Mouse (Mus musculus) hindbrain, embryonic 12.5 days (tissue): Measurements from ENCODE around the gene Mpped2. TPM values are rescaled to one million over a fixed set of nuclear protein-coding genes. Genes with fewer than 3 reads are reported as not detected.

ENCODE experiments used
- ATAC-seq: fragments of 200-750 bp; cut with Nextera tagmentation; 2 replicates; pipeline ENCODE4 v1.8.0; 2017; ENCODE audit warnings: moderate TSS enrichment; ENCODE audit not compliant: low FRiP score
- H3K27ac ChIP-seq: fragments of 300-500 bp; sonication (generic); 2 replicates; pipeline ENCODE4 v1.5.1; 2016; ENCODE audit warnings: mild to moderate bottlenecking
- H3K27me3 ChIP-seq: fragments of 300-500 bp; sonication (generic); 2 replicates; pipeline ENCODE4 v1.6.1; 2016; ENCODE audit warnings: mild to moderate bottlenecking
- H3K36me3 ChIP-seq: fragments of 300-500 bp; sonication (generic); 2 replicates; pipeline ENCODE4 v1.6.1; 2016; ENCODE audit warnings: mild to moderate bottlenecking
- H3K4me1 ChIP-seq: fragments of 300-500 bp; sonication (generic); 2 replicates; pipeline ENCODE4 v1.6.1; 2016
- H3K4me2 ChIP-seq: fragments of 300-500 bp; sonication (generic); replicated peaks from 2 replicates; pipeline ENCODE4 v1.6.1; 2016; ENCODE audit warnings: mild to moderate bottlenecking
- H3K4me3 ChIP-seq: fragments of 300-500 bp; sonication (generic); 2 replicates; pipeline ENCODE4 v1.5.1; 2016; ENCODE audit warnings: mild to moderate bottlenecking
- H3K9ac ChIP-seq: fragments of 300-500 bp; sonication (generic); 2 replicates; pipeline ENCODE4 v1.6.1; 2016; ENCODE audit warnings: mild to moderate bottlenecking, moderate library complexity
- H3K9me3 ChIP-seq: fragments of 300-500 bp; sonication (generic); replicated peaks from 2 replicates; pipeline ENCODE4 v1.6.1; 2016; ENCODE audit warnings: mild to moderate bottlenecking
- WGBS: fragments of 180-500 bp; shearing (Covaris S2); methylation state at CpG from one replicate; pipeline ENCODE4 v1.1.7; 2016; 5-methylcytosine and 5-hydroxymethylcytosine counted together
- polyA plus RNA-seq: library from polyadenylated mRNA; unstranded; fragments of >200 nt; fragmentation: Nextera tagmentation; extraction: Ambion mirVana; gene quantifications from 2 replicates; pipeline ENCODE4 v1.2.1, GENCODE M21; 2016

Gene Mpped2
- polyA plus RNA-seq, 1 experiment from 2014 or later, result 84.2 TPM

DNA sequence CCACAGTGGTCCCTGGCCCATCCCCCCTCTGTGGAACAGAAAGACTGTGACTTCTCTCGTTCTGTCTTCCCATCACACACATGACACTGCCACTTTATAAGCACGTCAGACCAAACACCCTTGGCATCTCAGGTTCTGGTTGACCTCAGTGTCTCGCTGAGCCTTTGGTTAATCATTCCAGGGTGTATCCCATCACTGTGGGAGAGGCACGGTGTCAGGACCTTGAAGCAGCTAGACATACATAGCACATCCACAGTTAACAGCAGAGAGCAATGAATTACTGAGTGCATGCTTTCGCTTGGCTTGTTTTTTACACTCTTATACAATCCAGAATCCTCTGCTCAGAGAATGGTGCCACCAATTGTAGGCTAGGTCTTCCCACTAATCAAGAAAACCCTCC lies 60.6 kb downstream of the Mpped2 start:
- Histone ChIP-seq H3K4me1 (peaks cover 24% of the 10 kb centered on the region), H3K27me3 (peaks cover 2% of the 10 kb centered on the region; the same call in 1 of the 2 replicates), H3K4me3 (no peak overlapping the region), H3K36me3 (no peaks in the 10 kb centered on the region), H3K9me3 (no peaks in the 10 kb centered on the region), H3K4me2 (no peak overlapping the region), H3K27ac (no peak overlapping the region), H3K9ac (no peak overlapping the region)
- WGBS, result 70% methylated on average over 5 of the region's 5 CpGs
- no peak for ATAC-seq

DNA sequence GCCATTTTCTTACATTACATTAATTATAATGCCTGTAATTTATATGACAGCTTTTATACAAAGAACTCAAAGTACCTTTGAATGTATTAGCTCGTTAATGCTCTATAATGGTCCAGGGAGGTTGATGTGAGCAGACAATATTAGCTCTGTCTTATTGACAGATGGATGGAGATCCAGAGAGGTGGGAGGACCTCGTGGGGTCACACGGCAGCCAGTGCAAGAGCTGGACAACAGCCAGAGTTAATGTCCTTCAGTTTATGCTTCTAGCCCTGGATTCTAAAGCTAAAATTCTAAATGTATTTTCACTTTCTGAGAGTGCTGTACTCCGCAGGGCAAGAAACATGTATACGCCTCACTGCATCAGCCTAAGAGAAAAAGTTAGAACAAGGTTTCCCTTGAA lies 61.6 kb downstream of the Mpped2 start:
- Histone ChIP-seq H3K4me2 (no peak overlapping the region), H3K4me1 (peaks cover 24% of the 10 kb centered on the region), H3K27me3 (peaks cover 5% of the 10 kb centered on the region), H3K36me3 (no peaks in the 10 kb centered on the region), H3K4me3 (no peak overlapping the region), H3K27ac (no peak overlapping the region), H3K9me3 (no peaks in the 10 kb centered on the region), H3K9ac (no peak overlapping the region)
- no peak for ATAC-seq
- WGBS, result 72% methylated on average over 5 of the region's 5 CpGs

DNA sequence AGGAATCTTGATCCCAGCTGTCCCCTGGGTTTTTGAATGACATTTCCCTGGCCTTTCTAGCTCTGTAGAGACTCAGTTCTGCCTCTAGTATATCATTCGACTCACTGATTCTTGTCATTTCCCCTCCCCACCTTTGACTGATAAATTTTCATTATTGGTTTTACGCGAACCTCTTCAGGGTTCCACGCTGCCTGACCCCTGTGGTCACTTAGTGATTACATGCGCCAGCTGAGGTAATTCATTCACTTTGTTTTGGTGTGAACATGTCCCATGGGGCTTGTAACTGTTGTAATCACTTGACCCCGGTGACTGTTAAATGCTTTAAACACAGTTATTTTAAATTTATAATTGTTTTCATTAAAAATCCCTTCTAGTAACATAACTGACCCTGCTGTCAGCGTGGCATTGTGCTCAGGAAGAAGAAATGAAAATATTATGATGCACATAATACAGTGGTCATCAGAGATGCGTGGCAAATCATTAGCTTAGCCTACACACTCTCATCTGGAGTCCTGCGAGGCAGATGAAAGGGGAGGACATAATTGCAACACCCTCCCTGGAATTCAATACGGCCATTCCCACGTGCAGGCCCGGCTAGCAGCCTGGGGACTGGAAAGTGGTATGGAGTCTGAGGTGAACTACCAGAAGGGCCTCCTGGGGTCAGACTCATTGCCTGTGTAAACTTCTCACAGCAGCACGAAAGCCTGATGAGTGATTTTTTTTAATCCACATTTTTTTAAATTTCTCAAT lies 63.5 kb downstream of the Mpped2 start:
- no peak overlapping the region for H3K27ac ChIP-seq
- WGBS, result 21% methylated on average over 13 of the region's 13 CpGs
- H3K36me3 ChIP-seq, result no peaks in the 10 kb centered on the region
- peaks cover 16% of the 10 kb centered on the region for H3K4me1 ChIP-seq
- no peak overlapping the region for H3K9ac ChIP-seq
- no peak overlapping the region for H3K4me2 ChIP-seq
- H3K9me3 ChIP-seq, result no peaks in the 10 kb centered on the region
- H3K27me3 ChIP-seq, result peaks cover 4% of the 10 kb centered on the region; the same call in 1 of the 2 replicates
- ATAC-seq, result peak; percentile 57
- no peak overlapping the region for H3K4me3 ChIP-seq

DNA sequence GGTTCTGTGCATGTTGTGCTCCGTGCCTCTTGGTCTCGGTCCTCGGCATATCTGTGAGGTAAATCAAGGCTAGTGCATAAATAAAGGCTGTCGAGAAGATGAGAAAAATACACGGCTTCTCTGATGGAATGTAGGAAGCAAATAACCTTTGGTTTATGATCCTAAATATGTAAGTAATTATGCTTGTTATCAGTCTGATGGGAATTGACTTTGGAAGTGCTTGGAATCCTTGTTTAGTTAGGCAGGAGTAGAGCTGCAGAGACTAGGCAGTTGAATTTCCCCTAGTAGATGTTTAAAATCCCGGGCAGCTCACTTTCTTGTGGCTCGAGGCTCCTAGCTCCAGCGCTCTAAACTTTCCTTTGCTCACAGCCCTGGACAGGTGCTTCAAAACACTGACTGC lies 69.9 kb downstream of the Mpped2 start:
- WGBS, result 87% methylated on average over 8 of the region's 8 CpGs
- Histone ChIP-seq H3K4me2 (no peak overlapping the region), H3K4me3 (no peak overlapping the region), H3K9ac (no peak overlapping the region), H3K9me3 (no peaks in the 10 kb centered on the region), H3K27me3 (peaks cover 4% of the 10 kb centered on the region; the same call in 1 of the 2 replicates), H3K36me3 (0 out of 2 replicates have a peak, but pooled peaks cover 3% of the 10 kb centered on the region), H3K27ac (no peak overlapping the region), H3K4me1 (0 out of 2 replicates have a peak, but pooled peaks cover 2% of the 10 kb centered on the region)
- ATAC-seq, result no peak

DNA sequence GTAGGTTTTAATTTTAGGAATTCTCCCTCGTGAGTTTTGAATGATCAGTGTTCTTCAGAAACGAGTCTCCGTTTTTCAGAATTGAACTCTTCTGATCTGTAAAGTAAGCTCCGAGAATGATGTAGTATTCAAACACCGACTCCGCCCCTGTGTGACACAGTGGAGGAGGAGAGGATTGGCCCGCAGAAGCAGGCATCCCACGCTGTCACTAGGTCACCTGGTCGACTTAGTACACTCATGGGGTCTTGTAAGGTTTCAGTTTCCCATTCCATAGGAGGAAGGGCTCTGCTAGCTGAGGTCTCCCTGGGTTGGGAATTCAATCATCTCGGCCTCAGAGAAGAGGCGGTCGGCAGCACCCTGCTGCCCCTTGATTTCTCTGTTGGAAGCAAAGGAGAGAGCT lies 76.2 kb downstream of the Mpped2 start:
- H3K9ac ChIP-seq, result no peak overlapping the region
- 0 out of 2 replicates have a peak, but pooled peaks cover 3% of the 10 kb centered on the region for H3K36me3 ChIP-seq
- WGBS, result 77% methylated on average over 12 of the region's 12 CpGs
- H3K4me3 ChIP-seq, result no peak overlapping the region
- no peak overlapping the region for H3K27ac ChIP-seq
- no peak for ATAC-seq
- peaks cover under 1% of the 10 kb centered on the region; the same call in 1 of the 2 replicates for H3K4me1 ChIP-seq
- H3K9me3 ChIP-seq, result no peaks in the 10 kb centered on the region
- no peaks in the 10 kb centered on the region for H3K27me3 ChIP-seq
- no peak overlapping the region for H3K4me2 ChIP-seq

DNA sequence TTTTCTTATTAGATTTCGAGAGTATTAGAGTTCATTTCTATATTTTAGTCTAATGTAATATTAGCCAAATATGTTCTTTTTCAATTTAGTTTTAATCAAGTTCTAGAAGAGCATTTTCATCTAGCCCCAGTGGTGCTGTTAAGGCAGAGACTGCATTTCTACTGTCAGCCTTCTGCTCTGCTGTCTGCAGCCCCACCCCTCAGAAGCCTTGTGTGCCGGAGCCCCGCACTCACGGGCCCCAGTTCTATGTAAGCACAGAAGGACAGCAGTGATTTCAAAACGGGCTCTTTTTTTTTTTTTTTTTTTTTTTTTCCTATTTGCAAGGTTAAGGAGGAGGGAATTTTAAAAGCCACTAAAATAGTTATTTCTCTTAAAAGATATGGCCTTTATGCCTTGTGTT lies 79.6 kb downstream of the Mpped2 start:
- WGBS, result 59% methylated on average over 5 of the region's 5 CpGs
- Histone ChIP-seq H3K9me3 (no peaks in the 10 kb centered on the region), H3K4me1 (peaks cover 7% of the 10 kb centered on the region), H3K27me3 (no peaks in the 10 kb centered on the region), H3K4me3 (no peak overlapping the region), H3K4me2 (no peak overlapping the region), H3K36me3 (no peaks in the 10 kb centered on the region), H3K27ac (no peak overlapping the region), H3K9ac (no peak overlapping the region)
- ATAC-seq, result no peak

DNA sequence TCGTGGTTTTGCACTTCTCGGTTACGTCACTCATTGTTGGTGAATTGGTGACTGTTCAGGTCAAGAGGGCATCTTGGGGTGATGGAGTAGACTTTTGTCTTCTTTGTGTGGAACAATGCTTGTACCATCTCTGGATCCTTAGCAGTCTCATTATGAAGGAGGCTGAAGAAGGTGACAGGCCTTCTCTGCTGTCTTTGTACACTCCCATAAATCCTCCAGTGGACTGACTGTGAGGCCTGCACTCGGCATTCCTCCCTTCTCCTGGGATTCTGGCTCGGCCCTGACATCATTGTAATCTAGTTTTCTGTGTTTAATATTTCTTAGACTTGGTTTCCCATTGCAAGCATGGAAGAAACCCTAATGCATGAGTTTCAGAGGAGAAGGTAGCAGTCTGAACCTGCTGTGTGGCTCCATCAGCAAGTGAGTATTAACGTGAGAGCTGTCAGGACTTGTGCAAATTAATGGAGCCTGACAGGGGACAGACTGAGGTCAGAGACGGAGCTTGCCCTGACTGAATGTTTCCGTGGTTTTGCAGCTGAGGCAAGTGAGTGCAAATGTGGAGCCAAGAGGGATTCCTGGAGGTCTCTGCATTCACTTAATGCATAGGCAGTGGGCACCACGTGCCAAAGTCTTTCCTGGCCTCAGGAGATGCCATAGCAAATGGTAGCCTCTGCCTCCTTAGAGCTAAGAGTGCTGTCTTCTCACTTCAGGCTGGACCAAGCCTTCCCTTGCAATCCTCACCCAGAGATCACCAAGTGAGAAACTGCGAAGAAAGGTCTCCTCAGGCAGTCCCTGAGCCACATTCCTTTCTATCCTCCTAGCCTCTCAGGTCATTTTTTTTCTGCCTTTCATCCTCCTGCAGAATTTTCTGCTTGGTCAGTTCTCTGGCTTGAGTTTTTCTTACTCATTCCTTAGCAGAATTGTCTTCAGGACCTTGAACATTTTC lies 81.5 kb downstream of the Mpped2 start:
- peak overlapping the region; percentile 30; the same call in 1 of the 2 replicates for H3K27ac ChIP-seq
- H3K4me1 ChIP-seq, result peaks cover 7% of the 10 kb centered on the region
- no peak overlapping the region for H3K4me2 ChIP-seq
- H3K9me3 ChIP-seq, result no peaks in the 10 kb centered on the region
- 0 out of 2 replicates have a peak overlapping the region, but pooled peaks have one; percentile 27 for H3K9ac ChIP-seq
- no peaks in the 10 kb centered on the region for H3K36me3 ChIP-seq
- 34% methylated on average over 10 of the region's 10 CpGs for WGBS
- H3K27me3 ChIP-seq, result no peaks in the 10 kb centered on the region
- ATAC-seq, result no peak
- no peak overlapping the region for H3K4me3 ChIP-seq

DNA sequence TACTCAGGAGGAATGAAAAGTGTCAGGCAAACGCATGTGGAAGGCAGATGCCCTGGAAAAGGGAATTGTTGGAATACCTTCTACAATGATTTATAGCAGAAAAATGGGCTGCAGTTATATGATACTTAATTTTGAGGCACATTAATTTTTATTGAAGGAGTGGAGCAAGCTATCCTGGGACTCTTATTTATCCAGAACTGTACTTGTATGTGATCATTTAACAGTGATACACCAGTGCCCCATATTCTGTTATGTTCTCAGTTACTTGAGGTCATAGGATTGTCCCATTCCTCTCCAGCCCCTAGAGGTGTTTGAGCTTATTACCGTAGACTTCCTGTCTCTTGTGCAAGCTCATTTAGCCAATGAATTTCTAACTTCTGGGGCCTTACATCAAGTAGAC lies 82.9 kb downstream of the Mpped2 start:
- no peak for ATAC-seq
- Histone ChIP-seq H3K36me3 (no peaks in the 10 kb centered on the region), H3K9ac (no peak overlapping the region), H3K4me3 (no peak overlapping the region), H3K27me3 (no peaks in the 10 kb centered on the region), H3K4me1 (peaks cover 7% of the 10 kb centered on the region), H3K4me2 (no peak overlapping the region), H3K27ac (no peak overlapping the region), H3K9me3 (no peaks in the 10 kb centered on the region)
- 86% methylated on average over 2 of the region's 2 CpGs for WGBS

DNA sequence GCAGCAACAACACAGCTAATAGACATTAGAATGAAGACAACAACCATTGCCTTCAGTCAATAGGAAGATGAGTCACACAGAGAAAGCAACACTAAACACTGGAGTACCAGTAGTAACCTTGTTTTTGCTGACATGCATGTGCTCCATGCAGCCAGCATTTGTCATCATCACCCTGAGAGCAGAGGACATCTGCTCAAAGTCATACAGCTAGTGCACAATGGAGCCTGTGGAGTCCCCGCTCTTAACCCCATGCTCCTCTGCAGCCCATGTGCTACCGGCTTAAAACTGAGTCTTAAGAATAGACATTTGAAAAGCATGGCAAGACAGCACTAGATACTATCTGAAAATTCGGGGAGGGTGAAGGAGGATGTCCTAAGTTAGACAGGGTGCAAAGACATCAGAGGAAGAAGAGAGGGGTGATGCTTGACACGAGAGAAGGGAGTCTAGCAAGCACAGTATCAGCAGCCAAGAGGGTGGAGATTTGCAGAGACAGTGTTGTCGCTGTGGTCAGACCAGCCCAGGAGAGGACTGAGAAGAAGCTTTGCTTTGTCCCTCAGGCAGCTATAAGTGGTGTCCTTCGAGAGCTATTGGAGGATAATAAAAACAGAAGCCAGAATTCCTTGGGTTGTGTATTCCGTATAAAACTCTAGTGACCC lies 85.9 kb downstream of the Mpped2 start:
- no peak overlapping the region for H3K4me3 ChIP-seq
- H3K4me1 ChIP-seq, result peaks cover 13% of the 10 kb centered on the region
- H3K9ac ChIP-seq, result no peak overlapping the region
- ATAC-seq, result no peak
- H3K36me3 ChIP-seq, result no peaks in the 10 kb centered on the region
- WGBS, result 89% methylated on average over 7 of the region's 7 CpGs
- H3K27me3 ChIP-seq, result no peaks in the 10 kb centered on the region
- no peak overlapping the region for H3K27ac ChIP-seq
- no peak overlapping the region for H3K4me2 ChIP-seq
- no peaks in the 10 kb centered on the region for H3K9me3 ChIP-seq

DNA sequence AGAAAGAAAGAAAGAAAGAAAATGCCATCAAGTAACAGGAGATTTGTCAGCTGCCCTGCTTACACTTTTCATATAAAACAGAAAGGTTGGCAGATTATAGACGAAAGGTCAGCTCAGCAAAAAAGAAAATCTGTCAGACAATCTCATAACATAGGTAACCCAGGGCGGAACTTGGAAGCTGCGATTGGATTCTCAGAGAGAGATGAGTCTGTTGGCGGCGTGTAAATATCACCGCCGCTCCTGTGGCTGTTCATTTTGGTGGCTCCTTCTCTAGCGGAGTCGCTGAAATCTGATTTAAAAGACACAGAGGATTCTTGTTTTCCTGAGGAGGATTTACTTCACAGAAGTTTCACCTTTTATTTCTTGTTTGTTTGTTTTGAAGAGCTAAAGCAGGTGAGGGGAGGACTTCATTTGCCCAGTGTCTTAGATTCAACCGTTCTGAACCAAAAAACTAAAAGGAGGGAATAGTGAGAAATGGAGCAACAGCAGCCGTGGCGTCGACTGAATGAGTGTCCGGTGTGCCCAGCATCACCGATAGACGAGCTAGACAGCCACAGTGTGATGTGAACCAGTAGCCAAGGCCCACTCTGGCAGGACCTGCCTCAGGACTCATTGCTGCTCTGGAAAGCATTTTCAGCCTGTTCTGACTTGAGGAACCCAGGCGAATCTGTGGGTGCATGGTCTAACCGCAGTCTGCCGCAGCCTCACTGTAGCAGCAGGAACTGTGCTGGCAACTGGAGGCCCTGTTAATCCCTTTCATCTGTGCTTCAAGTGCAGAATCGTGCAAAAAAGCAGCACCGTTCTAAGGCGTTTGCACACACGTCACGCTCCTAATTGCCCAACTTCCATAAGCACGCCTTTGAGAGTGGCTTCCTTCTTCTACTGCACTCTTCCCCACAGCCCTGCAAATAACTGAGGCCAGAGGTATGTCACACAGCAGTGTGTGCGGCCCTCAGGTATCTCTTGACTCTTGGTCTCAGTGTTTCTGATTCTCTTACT lies 88.4 kb downstream of the Mpped2 start:
- ATAC-seq, result no peak
- Histone ChIP-seq H3K4me2 (no peak overlapping the region), H3K4me3 (no peak overlapping the region), H3K9ac (no peak overlapping the region), H3K4me1 (0 out of 2 replicates have a peak, but pooled peaks cover 6% of the 10 kb centered on the region), H3K9me3 (no peaks in the 10 kb centered on the region), H3K36me3 (0 out of 2 replicates have a peak, but pooled peaks cover 4% of the 10 kb centered on the region), H3K27ac (no peak overlapping the region), H3K27me3 (no peaks in the 10 kb centered on the region)
- WGBS, result 81% methylated on average over 26 of the region's 26 CpGs

DNA sequence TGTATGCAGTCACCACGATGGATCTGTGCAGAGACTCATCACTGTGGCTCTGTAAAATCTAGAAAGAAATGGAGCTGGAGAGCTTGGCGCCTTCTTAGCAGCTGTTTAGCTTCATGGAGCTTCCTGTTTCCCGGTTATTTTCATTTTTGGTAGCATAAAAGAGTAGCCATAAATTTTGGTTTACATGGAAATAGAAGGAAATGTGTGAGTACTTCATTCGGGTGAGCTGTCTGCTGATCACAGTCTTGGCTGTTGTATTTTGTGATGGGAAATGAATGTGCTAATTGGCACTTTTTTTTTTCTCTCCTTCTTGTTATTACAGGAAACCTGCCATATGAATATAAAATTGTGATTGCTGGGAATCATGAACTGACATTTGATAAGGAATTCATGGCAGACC lies 90.2 kb downstream of the Mpped2 start:
- no peaks in the 10 kb centered on the region for H3K27me3 ChIP-seq
- H3K27ac ChIP-seq, result no peak overlapping the region
- no peak overlapping the region for H3K4me3 ChIP-seq
- no peak overlapping the region for H3K4me2 ChIP-seq
- H3K36me3 ChIP-seq, result 0 out of 2 replicates have a peak, but pooled peaks cover 4% of the 10 kb centered on the region
- H3K9ac ChIP-seq, result no peak overlapping the region
- ATAC-seq, result no peak
- 85% methylated on average over 4 of the region's 4 CpGs for WGBS
- H3K4me1 ChIP-seq, result peaks cover 8% of the 10 kb centered on the region; the same call in 1 of the 2 replicates
- no peaks in the 10 kb centered on the region for H3K9me3 ChIP-seq
